Mouse (Mus musculus) kidney, adult 2 months (tissue): ENCODE results near the gene Spop.

Source experiments
- CTCF ChIP-seq: fragments of 200-500 bp; conservative IDR thresholded peaks from 2 replicates; pipeline ENCODE4 v1.5.1; 2011; ENCODE audit warnings: low read depth, mild to moderate bottlenecking, control low read depth, low read length, moderate library complexity, mixed read lengths; ENCODE audit not compliant: insufficient read depth, insufficient read length
- POLR2A ChIP-seq: fragments of 200-500 bp; IDR thresholded peaks from one replicate; pipeline ENCODE4 v1.6.1; 2011; ENCODE audit warnings: low read depth, low read length, control low read depth

GRCm38 (mm10) chr11:95403382-95404340 is 10.2 kb upstream of the Spop start:
- TF ChIP-seq CTCF (no peak), POLR2A (no peak)
